Mouse (Mus musculus): ENCODE measurements around the gene Tenm3. TPM values are rescaled to one million over a fixed set of nuclear protein-coding genes. Genes with fewer than 3 reads are reported as not detected.

The Tenm3 gene
- polyA plus RNA-seq, 1 experiment from 2014 or later: 2.6 TPM

DNA sequence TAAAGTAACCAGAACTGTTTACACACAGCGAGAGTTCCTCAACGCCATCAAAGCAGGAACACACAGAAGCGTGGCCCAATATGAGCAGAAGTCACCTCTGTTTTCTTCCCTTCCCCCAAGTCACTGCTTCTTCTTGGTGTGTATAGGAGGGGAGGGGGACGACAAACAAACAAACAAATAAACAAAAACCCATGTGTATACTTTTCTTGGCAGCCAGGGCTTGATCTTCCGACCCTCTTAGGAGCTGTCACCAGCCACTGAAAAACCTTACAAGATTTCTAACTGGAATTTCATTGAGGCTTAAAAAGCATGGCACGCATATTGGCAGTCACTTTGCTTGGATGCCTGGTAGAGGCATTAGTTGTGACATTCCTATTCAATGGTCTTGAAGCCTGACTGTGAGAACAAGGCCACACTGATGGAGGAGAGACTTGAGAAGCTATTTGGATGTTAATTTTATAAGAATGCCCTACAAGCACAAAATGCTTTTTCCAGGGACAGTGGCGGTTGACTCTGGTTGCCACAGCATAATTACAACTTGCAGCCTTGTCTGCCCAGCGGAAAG, 366.3 kb downstream of the Tenm3 start:
- no peak overlapping the region for H3K4me2 ChIP-seq
- ATAC-seq (ENCODE audit: low read depth): no peak
- DNase-seq: no peak
- H3K4me3 ChIP-seq (replicated peaks): no peak overlapping the region
- H3K9ac ChIP-seq: no peak overlapping the region
- no peaks in the 10 kb centered on the region for H3K9me3 ChIP-seq (replicated peaks)
- H3K27me3 ChIP-seq: no peaks in the 10 kb centered on the region
- no peaks in the 10 kb centered on the region for H3K4me1 ChIP-seq (replicated peaks)
- H3K27ac ChIP-seq: no peak overlapping the region
- 50% methylated on average over 8 of the region's 8 CpGs for WGBS (ENCODE audit: insufficient replicate concordance)
- no peaks in the 10 kb centered on the region for H3K36me3 ChIP-seq

DNA sequence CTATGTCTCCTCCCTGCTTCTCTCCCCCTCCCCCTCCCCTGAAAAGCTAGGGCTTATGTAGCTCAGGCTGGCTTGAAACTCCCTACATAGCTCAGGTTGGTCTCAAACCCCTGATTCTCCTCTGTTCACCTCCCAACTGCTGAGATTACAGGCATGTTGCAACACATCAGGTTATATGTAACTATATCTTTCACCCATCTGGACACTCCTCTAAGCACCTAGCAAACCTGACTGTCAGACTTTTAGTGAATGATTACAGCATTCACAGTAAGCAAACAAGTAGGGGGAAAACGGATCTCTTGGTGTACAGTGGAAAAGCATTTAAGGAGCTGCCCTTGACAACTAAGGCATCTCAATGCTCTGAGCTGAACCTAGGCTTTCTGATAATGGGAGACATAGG, 366.9 kb downstream of the Tenm3 start:
- 47% methylated on average over 1 of the region's 1 CpGs for WGBS (ENCODE audit: insufficient replicate concordance)
- Histone ChIP-seq H3K4me2 (no peak overlapping the region), H3K36me3 (no peaks in the 10 kb centered on the region), H3K4me1 (replicated peaks) (no peaks in the 10 kb centered on the region), H3K27me3 (no peaks in the 10 kb centered on the region), H3K9me3 (replicated peaks) (no peaks in the 10 kb centered on the region), H3K9ac (no peak overlapping the region), H3K27ac (no peak overlapping the region), H3K4me3 (replicated peaks) (no peak overlapping the region)
- ATAC-seq (ENCODE audit: low read depth): 0 out of 2 replicates have a peak, but pooled peaks have one; percentile 12
- DNase-seq: no peak

GRCm38 (mm10) chr8:48467633-48468032, 376.1 kb downstream of the Tenm3 start:
- Histone ChIP-seq H3K4me1 (replicated peaks) (no peaks in the 10 kb centered on the region), H3K4me3 (replicated peaks) (no peak overlapping the region), H3K4me2 (no peak overlapping the region), H3K27ac (no peak overlapping the region), H3K27me3 (no peaks in the 10 kb centered on the region), H3K9ac (no peak overlapping the region), H3K36me3 (no peaks in the 10 kb centered on the region), H3K9me3 (replicated peaks) (no peaks in the 10 kb centered on the region; the same call in 1 of the 2 replicates)
- ATAC-seq (ENCODE audit: low read depth): no peak
- DNase-seq: no peak
- 68% methylated on average over 5 of the region's 5 CpGs for WGBS (ENCODE audit: insufficient replicate concordance)

- no peak overlapping the region for H3K27ac ChIP-seq
- H3K4me2 ChIP-seq: no peak overlapping the region
- H3K4me1 ChIP-seq (replicated peaks): no peaks in the 10 kb centered on the region
- H3K9me3 ChIP-seq (replicated peaks): no peaks in the 10 kb centered on the region
- ATAC-seq (ENCODE audit: low read depth) (no peak), DNase-seq (no peak)
- no peak overlapping the region for H3K4me3 ChIP-seq (replicated peaks)
- 37% methylated on average over 5 of the region's 5 CpGs for WGBS (ENCODE audit: insufficient replicate concordance)
- H3K9ac ChIP-seq: no peak overlapping the region
- H3K36me3 ChIP-seq: no peaks in the 10 kb centered on the region
- no peaks in the 10 kb centered on the region for H3K27me3 ChIP-seq
These were observed 385.4 kb downstream of the Tenm3 start for GRCm38 (mm10) chr8:48458373-48458772.

- 60% methylated on average over 22 of the region's 22 CpGs for WGBS (ENCODE audit: insufficient replicate concordance)
- Histone ChIP-seq H3K4me1 (replicated peaks) (no peaks in the 10 kb centered on the region), H3K4me2 (no peak overlapping the region), H3K27me3 (no peaks in the 10 kb centered on the region), H3K27ac (no peak overlapping the region), H3K36me3 (no peaks in the 10 kb centered on the region), H3K4me3 (replicated peaks) (no peak overlapping the region), H3K9ac (no peak overlapping the region), H3K9me3 (replicated peaks) (no peaks in the 10 kb centered on the region)
- DNase-seq: no peak
- no peak for ATAC-seq (ENCODE audit: low read depth)
These were observed 387.2 kb downstream of the Tenm3 start for GRCm38 (mm10) chr8:48456328-48457124.

- Histone ChIP-seq H3K27me3 (no peaks in the 10 kb centered on the region), H3K27ac (no peak overlapping the region), H3K4me3 (replicated peaks) (no peak overlapping the region), H3K36me3 (no peaks in the 10 kb centered on the region), H3K4me1 (replicated peaks) (no peaks in the 10 kb centered on the region), H3K9ac (no peak overlapping the region), H3K9me3 (replicated peaks) (no peaks in the 10 kb centered on the region), H3K4me2 (no peak overlapping the region)
- ATAC-seq (ENCODE audit: low read depth) (no peak), DNase-seq (no peak)
- 65% methylated on average over 7 of the region's 7 CpGs for WGBS (ENCODE audit: insufficient replicate concordance)
These were observed 392.5 kb downstream of the Tenm3 start for GRCm38 (mm10) chr8:48451247-48451635.

GRCm38 (mm10) chr8:48450397-48451246, 393.1 kb downstream of the Tenm3 start:
- no peak overlapping the region for H3K27ac ChIP-seq
- H3K36me3 ChIP-seq: no peaks in the 10 kb centered on the region
- H3K4me3 ChIP-seq (replicated peaks): no peak overlapping the region
- no peaks in the 10 kb centered on the region for H3K27me3 ChIP-seq
- H3K9me3 ChIP-seq (replicated peaks): no peaks in the 10 kb centered on the region
- 68% methylated on average over 23 of the region's 23 CpGs for WGBS (ENCODE audit: insufficient replicate concordance)
- no peak for ATAC-seq (ENCODE audit: low read depth)
- DNase-seq: no peak
- H3K4me1 ChIP-seq (replicated peaks): no peaks in the 10 kb centered on the region
- H3K4me2 ChIP-seq: no peak overlapping the region
- no peak overlapping the region for H3K9ac ChIP-seq

DNA sequence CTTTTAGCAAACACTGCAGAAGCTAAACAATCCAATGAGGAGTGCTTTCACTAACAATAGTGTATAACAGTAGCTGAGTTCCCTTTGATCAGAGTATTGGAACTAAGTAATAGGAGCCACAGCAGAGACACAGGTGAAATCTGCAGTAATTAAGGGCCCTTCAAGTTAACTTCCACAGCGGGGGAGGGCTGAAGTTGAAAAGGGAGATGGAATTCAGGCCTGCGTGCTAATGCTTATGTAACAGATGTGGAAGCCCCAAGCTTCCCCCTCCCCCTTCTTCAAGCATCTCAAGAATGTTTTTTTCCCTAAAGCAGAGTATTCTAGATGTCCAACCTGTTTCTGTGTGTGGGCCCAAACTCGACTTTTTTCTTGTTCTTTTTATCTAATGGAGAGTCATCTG, 394.1 kb downstream of the Tenm3 start:
- H3K4me3 ChIP-seq (replicated peaks): no peak overlapping the region
- no peak overlapping the region for H3K9ac ChIP-seq
- 33% methylated on average over 3 of the region's 3 CpGs for WGBS (ENCODE audit: insufficient replicate concordance)
- no peaks in the 10 kb centered on the region for H3K36me3 ChIP-seq
- no peak for ATAC-seq (ENCODE audit: low read depth)
- no peaks in the 10 kb centered on the region for H3K4me1 ChIP-seq (replicated peaks)
- no peak overlapping the region for H3K27ac ChIP-seq
- H3K27me3 ChIP-seq: no peaks in the 10 kb centered on the region
- no peaks in the 10 kb centered on the region for H3K9me3 ChIP-seq (replicated peaks)
- no peak overlapping the region for H3K4me2 ChIP-seq
- no peak for DNase-seq

DNA sequence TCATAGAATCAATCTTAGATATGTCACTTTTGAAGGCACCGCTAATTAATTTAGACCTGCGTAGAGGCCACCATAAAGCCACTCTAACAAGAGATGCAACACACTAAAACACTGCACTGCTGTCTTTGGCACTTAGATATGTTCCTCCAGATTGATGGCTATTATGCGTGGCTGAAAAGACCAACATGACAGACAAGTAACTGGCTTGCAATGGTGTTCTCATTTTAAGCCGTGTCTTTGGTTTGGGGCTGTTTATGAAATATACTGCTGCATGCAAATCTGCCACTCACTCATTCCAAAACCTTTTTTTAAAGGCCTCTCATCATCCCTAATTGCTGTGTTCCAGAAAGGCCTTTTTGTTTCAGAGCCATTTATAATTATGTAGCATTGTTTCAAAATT, 398.1 kb downstream of the Tenm3 start:
- Histone ChIP-seq H3K4me1 (replicated peaks) (no peaks in the 10 kb centered on the region), H3K27ac (no peak overlapping the region), H3K36me3 (no peaks in the 10 kb centered on the region), H3K4me2 (no peak overlapping the region), H3K9me3 (replicated peaks) (no peaks in the 10 kb centered on the region), H3K9ac (no peak overlapping the region), H3K27me3 (no peaks in the 10 kb centered on the region), H3K4me3 (replicated peaks) (no peak overlapping the region)
- DNase-seq (no peak), ATAC-seq (ENCODE audit: low read depth) (no peak)
- 81% methylated on average over 4 of the region's 4 CpGs for WGBS (ENCODE audit: insufficient replicate concordance)

DNA sequence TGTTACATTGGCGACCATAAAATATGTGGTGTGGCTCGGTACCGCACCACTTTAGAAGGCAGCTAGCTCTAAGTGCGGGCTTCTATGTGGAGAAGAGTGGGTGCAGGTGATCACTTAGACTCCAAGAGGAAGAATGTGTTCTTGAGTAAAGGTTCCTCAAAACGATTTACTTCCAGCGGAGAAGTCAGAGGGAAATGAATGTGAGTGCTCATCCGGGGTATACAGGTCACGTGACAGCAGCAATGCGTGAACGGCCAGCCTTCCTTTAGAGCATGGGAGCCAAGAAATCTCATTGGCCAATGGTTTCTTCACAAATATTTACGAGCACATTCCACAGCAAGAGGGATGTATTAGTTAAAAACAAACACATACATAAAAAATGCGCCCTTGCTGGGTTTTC, 404.3 kb downstream of the Tenm3 start:
- H3K4me2 ChIP-seq: no peak overlapping the region
- H3K4me3 ChIP-seq (replicated peaks): no peak overlapping the region
- H3K27me3 ChIP-seq: no peaks in the 10 kb centered on the region
- no peaks in the 10 kb centered on the region for H3K36me3 ChIP-seq
- H3K27ac ChIP-seq: no peak overlapping the region
- ATAC-seq (ENCODE audit: low read depth): no peak
- no peak for DNase-seq
- H3K9ac ChIP-seq: no peak overlapping the region
- H3K4me1 ChIP-seq (replicated peaks): no peaks in the 10 kb centered on the region
- WGBS (ENCODE audit: insufficient replicate concordance): 79% methylated on average over 12 of the region's 12 CpGs
- H3K9me3 ChIP-seq (replicated peaks): no peaks in the 10 kb centered on the region

GRCm38 (mm10) chr8:48437523-48438207, 406.1 kb downstream of the Tenm3 start:
- no peak for ATAC-seq (ENCODE audit: low read depth)
- no peak overlapping the region for H3K9ac ChIP-seq
- H3K4me1 ChIP-seq (replicated peaks): no peaks in the 10 kb centered on the region
- no peaks in the 10 kb centered on the region for H3K9me3 ChIP-seq (replicated peaks)
- no peaks in the 10 kb centered on the region for H3K36me3 ChIP-seq
- H3K4me2 ChIP-seq: no peak overlapping the region
- H3K27ac ChIP-seq: no peak overlapping the region
- 63% methylated on average over 16 of the region's 16 CpGs for WGBS (ENCODE audit: insufficient replicate concordance)
- H3K4me3 ChIP-seq (replicated peaks): no peak overlapping the region
- H3K27me3 ChIP-seq: no peaks in the 10 kb centered on the region
- DNase-seq: no peak
